Mouse (Mus musculus) neural tube, embryonic 15.5 days (tissue): ENCODE measurements around the gene Pnpla6. TPM values are rescaled to one million over a fixed set of nuclear protein-coding genes. Genes with fewer than 3 reads are reported as not detected.

Experiments
- ATAC-seq: fragments of 200-750 bp; cut with Nextera tagmentation; 2 replicates; pipeline ENCODE4 v1.8.0; 2017; ENCODE audit warnings: mild to moderate bottlenecking, moderate TSS enrichment, moderate library complexity; ENCODE audit not compliant: low FRiP score
- H3K27ac ChIP-seq: fragments of 300-500 bp; sonication (generic); replicated peaks from 2 replicates; pipeline ENCODE4 v1.5.1; 2015; ENCODE audit warnings: mild to moderate bottlenecking, inconsistent platforms
- H3K27me3 ChIP-seq: fragments of 300-500 bp; sonication (generic); replicated peaks from 2 replicates; pipeline ENCODE4 v1.6.1; 2015; ENCODE audit warnings: inconsistent platforms
- H3K36me3 ChIP-seq: fragments of 300-500 bp; sonication (generic); 2 replicates; pipeline ENCODE4 v1.6.1; 2015; ENCODE audit warnings: inconsistent platforms
- H3K4me1 ChIP-seq: fragments of 300-500 bp; sonication (generic); 2 replicates; pipeline ENCODE4 v1.6.1; 2015; ENCODE audit warnings: inconsistent platforms
- H3K4me2 ChIP-seq: fragments of 300-500 bp; sonication (generic); 2 replicates; pipeline ENCODE4 v1.6.1; 2015; ENCODE audit warnings: inconsistent platforms, mild to moderate bottlenecking, moderate library complexity
- H3K4me3 ChIP-seq: fragments of 300-500 bp; sonication (generic); replicated peaks from 2 replicates; pipeline ENCODE4 v1.5.1; 2015; ENCODE audit warnings: mild to moderate bottlenecking, inconsistent platforms
- H3K9ac ChIP-seq: fragments of 300-500 bp; sonication (generic); replicated peaks from 2 replicates; pipeline ENCODE4 v1.6.1; 2015; ENCODE audit warnings: mild to moderate bottlenecking, inconsistent platforms
- H3K9me3 ChIP-seq: fragments of 300-500 bp; sonication (generic); replicated peaks from 2 replicates; pipeline ENCODE4 v1.6.1; 2016; ENCODE audit warnings: inconsistent platforms
- WGBS: fragments of 180-500 bp; shearing (Covaris S2); methylation state at CpG from one replicate; pipeline ENCODE4 v1.1.7; 2015; ENCODE audit warnings: mixed read lengths; 5-methylcytosine and 5-hydroxymethylcytosine counted together
- polyA plus RNA-seq: library from polyadenylated mRNA; unstranded; fragments of >200 nt; fragmentation: Nextera tagmentation; extraction: Ambion mirVana; gene quantifications from 2 replicates; pipeline ENCODE4 v1.2.1, GENCODE M21; 2015

The Pnpla6 gene
- polyA plus RNA-seq = 42.5 and 44.3 TPM in 2 replicates

GRCm38 (mm10) chr8:3515260-3515671 is at the start of gene Pnpla6:
Gene Pnpla6 (plus strand): TSS chr8:3515384.
- Histone ChIP-seq H3K36me3 (peaks cover 37% of the 10 kb centered on the region), H3K4me1 (peaks cover 23% of the 10 kb centered on the region), H3K27ac (peak within 1 kb of the TSS; percentile 87), H3K27me3 (no peaks in the 10 kb centered on the region), H3K4me3 (peak within 1 kb of the TSS; percentile 68), H3K4me2 (peak within 1 kb of the TSS; percentile 83), H3K9ac (peak within 1 kb of the TSS; percentile 64), H3K9me3 (no peaks in the 10 kb centered on the region)
- ATAC-seq = peak; percentile 79
- WGBS = under 1% methylated on average over 25 of the region's 25 CpGs

- no peaks in the 10 kb centered on the region for H3K9me3 ChIP-seq
- peak within 1 kb of the TSS; percentile 67 for H3K4me2 ChIP-seq
- 8% methylated on average over 32 of the region's 32 CpGs for WGBS
- peak within 1 kb of the TSS; percentile 54 for H3K9ac ChIP-seq
- ATAC-seq = peak; percentile 93
- H3K4me1 ChIP-seq = peaks cover 12% of the 10 kb centered on the region
- peak within 1 kb of the TSS; percentile 48 for H3K4me3 ChIP-seq
- H3K27me3 ChIP-seq = no peaks in the 10 kb centered on the region
- H3K36me3 ChIP-seq = no peaks in the 10 kb centered on the region
- H3K27ac ChIP-seq = peak within 1 kb of the TSS; percentile 82
These were observed 47.9 kb upstream of the Pnpla6 start, which contains the start of gene Pex11g for GRCm38 (mm10) chr8:3467006-3467885. Gene Pex11g (minus strand): TSS chr8:3467680.

DNA sequence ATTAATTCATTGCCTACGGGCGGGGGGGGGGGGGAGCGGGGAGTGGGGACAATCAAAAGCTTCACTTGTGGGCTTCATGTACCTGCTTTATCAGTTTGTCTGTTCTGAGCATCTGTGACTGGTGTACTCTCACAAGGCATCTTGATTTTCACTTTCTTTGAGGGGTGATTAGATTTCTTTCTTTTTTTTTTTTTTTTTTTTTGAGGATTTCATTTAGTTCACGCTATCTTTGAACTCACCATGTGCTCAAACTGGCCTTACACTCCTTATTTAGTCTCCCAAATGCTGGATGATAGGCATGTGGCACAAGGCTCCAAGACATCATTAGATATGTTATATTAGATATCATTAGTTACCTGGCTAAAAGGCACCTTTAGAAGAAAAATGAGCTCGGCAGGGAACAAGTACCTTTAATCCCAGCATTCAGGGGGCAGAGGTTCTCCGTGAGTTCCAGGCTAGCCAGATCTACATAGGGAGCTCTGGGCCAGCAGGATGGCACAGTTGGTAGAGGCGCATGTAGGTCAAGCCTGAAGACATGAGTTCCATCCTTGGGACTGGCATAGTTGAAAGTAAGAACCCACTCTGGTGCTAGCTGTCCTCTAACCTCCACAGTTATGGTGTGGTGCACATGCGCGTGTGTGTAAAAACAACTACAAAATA is 47.2 kb upstream of the Pnpla6 start:
- peak; percentile 21 for ATAC-seq
- 57% methylated on average over 9 of the region's 9 CpGs for WGBS
- Histone ChIP-seq H3K27me3 (no peaks in the 10 kb centered on the region), H3K9me3 (no peaks in the 10 kb centered on the region), H3K9ac (peak overlapping the region; percentile 54), H3K4me2 (peak overlapping the region; percentile 67), H3K27ac (peak overlapping the region; percentile 82), H3K36me3 (no peaks in the 10 kb centered on the region), H3K4me3 (peak overlapping the region; percentile 48), H3K4me1 (peaks cover 12% of the 10 kb centered on the region)

GRCm38 (mm10) chr8:3468838-3469237 is 46.3 kb upstream of the Pnpla6 start:
- Histone ChIP-seq H3K9ac (no peak overlapping the region), H3K36me3 (no peaks in the 10 kb centered on the region), H3K4me2 (no peak overlapping the region), H3K4me1 (peaks cover 12% of the 10 kb centered on the region), H3K9me3 (no peaks in the 10 kb centered on the region), H3K27ac (no peak overlapping the region), H3K4me3 (no peak overlapping the region), H3K27me3 (no peaks in the 10 kb centered on the region)
- no peak for ATAC-seq
- 96% methylated on average over 1 of the region's 1 CpGs for WGBS

- no peaks in the 10 kb centered on the region for H3K9me3 ChIP-seq
- no peaks in the 10 kb centered on the region for H3K27me3 ChIP-seq
- ATAC-seq = no peak
These were observed 44.6 kb upstream of the Pnpla6 start, which contains the start of gene Tex45 for GRCm38 (mm10) chr8:3470562-3470961. Gene Tex45 (plus strand): TSS chr8:3470862.

DNA sequence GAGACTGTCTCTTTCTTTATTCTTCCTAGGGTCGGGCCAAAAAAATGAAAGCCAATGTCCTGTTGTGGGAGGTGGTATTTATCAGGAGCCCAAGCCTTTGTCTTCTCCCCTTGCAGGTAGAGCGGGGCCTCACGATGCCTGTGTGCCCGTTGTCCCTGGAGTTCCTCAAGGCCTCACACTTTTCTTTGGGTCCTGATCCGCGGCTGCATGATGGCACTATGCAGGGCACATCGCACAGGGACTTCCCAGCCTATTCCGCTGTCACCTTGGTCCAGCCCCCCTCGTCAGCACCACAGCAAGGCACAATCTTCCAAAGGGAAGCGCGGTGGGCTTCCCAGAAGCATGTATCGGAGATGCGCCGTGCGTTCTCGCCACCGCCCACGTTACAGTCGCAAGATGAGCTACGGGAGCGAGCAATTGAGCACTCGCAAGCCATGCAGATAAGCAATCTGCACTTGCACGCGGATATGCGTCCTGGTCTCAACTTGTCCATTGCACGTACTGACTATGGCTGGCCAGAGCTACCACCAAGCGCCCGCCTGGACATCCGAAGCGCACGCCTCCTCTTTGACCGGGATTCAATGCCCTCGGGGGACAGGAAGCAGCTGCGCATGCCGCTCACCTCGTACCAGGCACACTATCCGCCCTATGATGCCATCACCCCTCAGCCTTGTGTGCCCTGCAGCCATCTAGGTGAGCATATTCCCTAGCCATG is 39.3 kb upstream of the Pnpla6 start:
- H3K4me1 ChIP-seq = peaks cover 7% of the 10 kb centered on the region; the same call in 1 of the 2 replicates
- H3K4me3 ChIP-seq = peak overlapping the region; percentile 36
- H3K9ac ChIP-seq = peak overlapping the region; percentile 47
- no peaks in the 10 kb centered on the region for H3K36me3 ChIP-seq
- H3K4me2 ChIP-seq = peak overlapping the region; percentile 59
- H3K27ac ChIP-seq = no peak overlapping the region
- ATAC-seq = peak; percentile 67
- no peaks in the 10 kb centered on the region for H3K9me3 ChIP-seq
- H3K27me3 ChIP-seq = no peaks in the 10 kb centered on the region
- WGBS = 23% methylated on average over 37 of the region's 37 CpGs

More at GRCm38 (mm10) chr8:3470562-3470961, 44.6 kb upstream of the Pnpla6 start, which contains the start of gene Tex45:
- Histone ChIP-seq H3K4me2 (no peak within 1 kb of the TSS), H3K36me3 (no peaks in the 10 kb centered on the region), H3K27ac (no peak within 1 kb of the TSS), H3K4me1 (peaks cover 12% of the 10 kb centered on the region), H3K9ac (no peak within 1 kb of the TSS), H3K4me3 (no peak within 1 kb of the TSS)

DNA sequence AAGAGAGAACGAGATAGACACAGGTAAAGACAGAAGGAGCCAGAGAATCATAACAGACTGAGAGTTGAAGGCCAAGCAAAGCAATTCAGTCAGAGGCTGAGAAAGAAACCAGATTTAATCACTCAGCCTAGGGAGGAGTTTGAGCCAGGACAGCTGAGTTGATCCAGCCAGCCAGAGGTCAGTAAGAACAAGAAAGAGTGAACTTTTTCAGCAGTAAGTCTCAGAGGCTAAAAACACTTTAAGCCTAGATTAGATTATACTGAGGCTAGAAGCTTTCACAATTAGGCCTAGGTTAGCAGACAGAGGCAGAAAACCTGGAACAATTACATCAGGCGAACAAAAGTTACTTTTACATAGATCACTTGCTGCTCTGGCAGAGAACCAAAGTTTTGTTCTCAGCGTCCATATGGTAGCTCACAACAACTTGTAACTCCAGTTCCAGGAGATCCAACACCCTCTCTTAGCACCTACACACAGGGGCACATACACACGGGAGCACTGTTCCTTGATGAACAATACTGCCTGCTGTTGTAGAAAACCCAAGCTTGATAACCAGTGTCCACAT is 34.9 kb upstream of the Pnpla6 start:
- Histone ChIP-seq H3K9ac (no peak overlapping the region), H3K4me2 (no peak overlapping the region), H3K27me3 (no peaks in the 10 kb centered on the region), H3K36me3 (no peaks in the 10 kb centered on the region), H3K4me3 (no peak overlapping the region), H3K4me1 (peaks cover 7% of the 10 kb centered on the region; the same call in 1 of the 2 replicates), H3K27ac (no peak overlapping the region), H3K9me3 (no peaks in the 10 kb centered on the region)
- ATAC-seq = no peak
- WGBS = 73% methylated on average over 4 of the region's 4 CpGs

DNA sequence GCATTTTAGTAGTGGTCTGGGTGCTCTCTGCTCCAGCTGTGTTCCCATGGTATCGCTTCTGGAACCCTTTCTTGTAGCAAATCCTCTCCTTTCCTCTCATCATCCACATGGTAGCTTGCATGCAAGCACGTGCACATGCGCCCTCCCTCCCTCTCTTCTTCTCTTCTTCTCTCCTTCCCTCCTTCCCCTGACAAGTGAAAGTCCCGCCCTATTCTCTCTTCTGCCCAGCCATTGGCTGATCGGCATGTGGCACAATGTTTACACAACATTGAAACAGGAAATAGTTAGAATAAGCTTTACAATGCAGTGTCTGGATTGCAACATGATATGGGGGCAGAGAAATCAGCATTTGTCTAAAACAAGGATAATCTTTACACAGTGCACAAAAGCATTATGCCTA is 33.6 kb upstream of the Pnpla6 start:
- ATAC-seq = no peak
- 66% methylated on average over 5 of the region's 5 CpGs for WGBS

GRCm38 (mm10) chr8:3482240-3482740 is 32.9 kb upstream of the Pnpla6 start:
- 89% methylated on average over 22 of the region's 22 CpGs for WGBS
- Histone ChIP-seq H3K9me3 (no peaks in the 10 kb centered on the region), H3K9ac (no peak overlapping the region), H3K4me1 (no peaks in the 10 kb centered on the region), H3K27me3 (no peaks in the 10 kb centered on the region), H3K4me2 (no peak overlapping the region), H3K27ac (no peak overlapping the region), H3K36me3 (no peaks in the 10 kb centered on the region), H3K4me3 (no peak overlapping the region)
- no peak for ATAC-seq

More for the DNA sequence above, 33.6 kb upstream of the Pnpla6 start:
- Histone ChIP-seq H3K9me3 (no peaks in the 10 kb centered on the region), H3K27me3 (no peaks in the 10 kb centered on the region), H3K27ac (no peak overlapping the region), H3K4me1 (no peaks in the 10 kb centered on the region), H3K4me3 (no peak overlapping the region), H3K4me2 (no peak overlapping the region), H3K36me3 (no peaks in the 10 kb centered on the region), H3K9ac (no peak overlapping the region)

GRCm38 (mm10) chr8:3483546-3483945 is 31.6 kb upstream of the Pnpla6 start:
- H3K27me3 ChIP-seq = no peaks in the 10 kb centered on the region
- no peak overlapping the region for H3K4me3 ChIP-seq
- no peaks in the 10 kb centered on the region for H3K36me3 ChIP-seq
- H3K9me3 ChIP-seq = no peaks in the 10 kb centered on the region
- no peak overlapping the region for H3K4me2 ChIP-seq
- no peak overlapping the region for H3K27ac ChIP-seq
- no peaks in the 10 kb centered on the region for H3K4me1 ChIP-seq
- H3K9ac ChIP-seq = no peak overlapping the region
- WGBS = 86% methylated on average over 7 of the region's 7 CpGs
- ATAC-seq = no peak

- H3K27me3 ChIP-seq = no peaks in the 10 kb centered on the region
- H3K9me3 ChIP-seq = no peaks in the 10 kb centered on the region
- no peak overlapping the region for H3K4me3 ChIP-seq
- no peaks in the 10 kb centered on the region for H3K4me1 ChIP-seq
- H3K36me3 ChIP-seq = no peaks in the 10 kb centered on the region
- H3K4me2 ChIP-seq = no peak overlapping the region
- WGBS = 29% methylated on average over 5 of the region's 5 CpGs
- no peak overlapping the region for H3K27ac ChIP-seq
- 0 out of 2 replicates have a peak, but pooled peaks have one; percentile 36 for ATAC-seq
- H3K9ac ChIP-seq = no peak overlapping the region
These were observed 30.0 kb upstream of the Pnpla6 start for GRCm38 (mm10) chr8:3485192-3485591.
